Mouse (Mus musculus): ENCODE results near the gene Npcd.

DNA sequence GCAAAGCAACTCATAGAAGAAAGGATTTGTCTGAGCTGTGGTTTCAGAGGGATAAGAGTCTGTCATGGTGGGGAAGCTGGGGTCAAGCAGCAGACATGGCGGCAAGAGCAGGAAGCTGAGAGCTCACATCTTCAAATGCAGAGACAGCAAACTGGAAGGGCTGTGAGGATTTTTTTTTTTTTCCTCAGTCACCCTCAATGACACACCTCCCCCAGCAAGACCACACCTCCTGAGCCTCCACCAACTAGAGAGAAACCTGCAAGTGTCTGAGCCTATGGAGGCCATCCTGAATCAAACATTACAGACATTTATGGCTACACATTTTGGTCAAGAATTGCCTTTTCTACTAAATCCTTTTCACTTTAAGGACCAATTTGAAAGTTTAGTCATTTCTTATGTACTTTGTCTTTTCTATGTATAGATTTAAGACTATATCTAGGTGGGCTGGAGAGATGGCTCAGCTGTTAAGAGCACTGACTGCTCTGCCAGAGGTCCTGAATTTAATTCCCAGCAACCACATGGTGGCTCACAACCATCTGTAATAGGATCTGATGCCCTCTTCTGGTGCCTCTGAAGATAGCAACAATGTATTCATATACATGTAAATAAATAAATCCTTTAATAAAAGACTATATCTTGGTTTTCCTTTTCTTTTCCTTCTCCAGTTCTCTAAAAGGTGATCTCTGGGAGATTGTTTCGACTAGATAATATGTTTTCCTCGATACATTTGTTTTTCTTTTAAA is 33.4 kb upstream of the Npcd start:
- TF ChIP-seq MYOD1 (IDR thresholded peaks at IDR 0.05; ENCODE audit: control insufficient read depth in 1 of 3, insufficient read length in 2 of 3, low read depth in 2 of 3) (no peak), POLR2A (IDR thresholded peaks at IDR 0.05; ENCODE audit: insufficient read length, low read depth) (no peak), TCF12 (IDR thresholded peaks at IDR 0.05; ENCODE audit: insufficient read depth, poor library complexity, severe bottlenecking) (no peak), E2F4 (IDR thresholded peaks at IDR 0.05; ENCODE audit: insufficient read depth) (no peak), SRF (IDR thresholded peaks at IDR 0.05; ENCODE audit: control insufficient read depth, insufficient read length, low read depth) (no peak), POLR2AphosphoS2 (IDR thresholded peaks at IDR 0.05; ENCODE audit: insufficient read length, low read depth) (no peak), USF1 (IDR thresholded peaks at IDR 0.05; ENCODE audit: low read depth) (no peak), MAX (IDR thresholded peaks at IDR 0.05; ENCODE audit: low read depth) (no peak), CEBPB (IDR thresholded peaks at IDR 0.05; ENCODE audit: insufficient read depth, poor library complexity, severe bottlenecking) (no peak), TCF3 (IDR thresholded peaks at IDR 0.05; ENCODE audit: insufficient read length, low read depth) (no peak), MYOG (IDR thresholded peaks at IDR 0.05; ENCODE audit: control insufficient read depth in 1 of 3, insufficient read depth in 1 of 3, insufficient read length in 2 of 3, low read depth in 2 of 3) (no peak), REST (IDR thresholded peaks at IDR 0.05; ENCODE audit: insufficient read depth, insufficient read length) (no peak)

All from myocyte (in vitro differentiated cells).